Mouse (Mus musculus): ENCODE results near the gene Epb41l2. TPM values are rescaled to one million over a fixed set of nuclear protein-coding genes. Genes with fewer than 3 reads are reported as not detected.

Epb41l2 gene
- total and polyA plus RNA-seq, 2 experiments: 6.8 to 17.4 TPM

- Histone ChIP-seq H3K79me2 (ENCODE audit: control insufficient read depth, insufficient read depth, low read length) (peaks cover 26% of the 10 kb centered on the region; the same call in 1 of the 2 replicates), H3K4me3 (ENCODE audit: insufficient read depth, low read depth, low read length) (no peak overlapping the region), H3K27me3 (ENCODE audit: control insufficient read depth, insufficient read depth, low read length) (no peaks in the 10 kb centered on the region), H3K36me3 (ENCODE audit: control insufficient read depth, insufficient read depth, low read length) (peaks cover 36% of the 10 kb centered on the region), H3K9ac (ENCODE audit: low read depth, low read length) (no peak overlapping the region), H3K4me1 (ENCODE audit: control insufficient read depth, insufficient read depth, low read length) (peaks cover 9% of the 10 kb centered on the region), H3K27ac (replicated peaks; ENCODE audit: insufficient read depth, low read depth, low read length) (no peak overlapping the region)
- 75% methylated on average over 13 of the region's 13 CpGs for WGBS
- DNase-seq (ENCODE audit: extremely low read depth, low read depth, low spot score): no peak
- TF ChIP-seq POLR2A (IDR thresholded peaks at IDR 0.05; ENCODE audit: extremely low read depth, insufficient read depth, low read length): no peak
- TF ChIP-seq CTCF (IDR thresholded peaks at IDR 0.05; ENCODE audit: low read depth, low read length): no peak
Measured at GRCm38 (mm10) chr10:25531335-25531734, 171.7 kb downstream of the Epb41l2 start.

GRCm38 (mm10) chr10:25533105-25533504 is 173.5 kb downstream of the Epb41l2 start:
- Histone ChIP-seq H3K27ac (replicated peaks; ENCODE audit: insufficient read depth, low read depth, low read length) (peak overlapping the region; percentile 40), H3K4me1 (ENCODE audit: control insufficient read depth, insufficient read depth, low read length) (peaks cover 21% of the 10 kb centered on the region), H3K4me3 (ENCODE audit: insufficient read depth, low read depth, low read length) (no peak overlapping the region; the same call in 1 of the 2 replicates), H3K27me3 (ENCODE audit: control insufficient read depth, insufficient read depth, low read length) (no peaks in the 10 kb centered on the region), H3K9ac (ENCODE audit: low read depth, low read length) (0 out of 2 replicates have a peak overlapping the region, but pooled peaks have one; percentile 23), H3K36me3 (ENCODE audit: control insufficient read depth, insufficient read depth, low read length) (peaks cover 21% of the 10 kb centered on the region), H3K79me2 (ENCODE audit: control insufficient read depth, insufficient read depth, low read length) (peaks cover 29% of the 10 kb centered on the region; the same call in 1 of the 2 replicates)
- 17% methylated on average over 2 of the region's 2 CpGs for WGBS
- DNase-seq (ENCODE audit: extremely low read depth, low read depth, low spot score): peak; percentile 60
- TF ChIP-seq POLR2A (IDR thresholded peaks at IDR 0.05; ENCODE audit: extremely low read depth, insufficient read depth, low read length) (no peak), CTCF (IDR thresholded peaks at IDR 0.05; ENCODE audit: low read depth, low read length) (no peak)

GRCm38 (mm10) chr10:25533513-25534246 is 174.1 kb downstream of the Epb41l2 start:
- Histone ChIP-seq H3K79me2 (ENCODE audit: control insufficient read depth, insufficient read depth, low read length) (peaks cover 29% of the 10 kb centered on the region; the same call in 1 of the 2 replicates), H3K36me3 (ENCODE audit: control insufficient read depth, insufficient read depth, low read length) (peaks cover 17% of the 10 kb centered on the region), H3K27ac (replicated peaks; ENCODE audit: insufficient read depth, low read depth, low read length) (peak overlapping the region; percentile 99), H3K27me3 (ENCODE audit: control insufficient read depth, insufficient read depth, low read length) (no peaks in the 10 kb centered on the region), H3K4me3 (ENCODE audit: insufficient read depth, low read depth, low read length) (peak overlapping the region; percentile 61; the same call in 1 of the 2 replicates), H3K4me1 (ENCODE audit: control insufficient read depth, insufficient read depth, low read length) (peaks cover 26% of the 10 kb centered on the region), H3K9ac (ENCODE audit: low read depth, low read length) (peak overlapping the region; percentile 84)
- no peak for TF ChIP-seq CTCF (IDR thresholded peaks at IDR 0.05; ENCODE audit: low read depth, low read length)
- TF ChIP-seq POLR2A (IDR thresholded peaks at IDR 0.05; ENCODE audit: extremely low read depth, insufficient read depth, low read length): no peak
- 19% methylated on average over 9 of the region's 9 CpGs for WGBS
- DNase-seq (ENCODE audit: extremely low read depth, low read depth, low spot score): no peak

- no peaks in the 10 kb centered on the region for H3K27me3 ChIP-seq (ENCODE audit: control insufficient read depth, insufficient read depth, low read length)
- TF ChIP-seq CTCF (IDR thresholded peaks at IDR 0.05; ENCODE audit: low read depth, low read length): no peak
- TF ChIP-seq POLR2A (IDR thresholded peaks at IDR 0.05; ENCODE audit: extremely low read depth, insufficient read depth, low read length): no peak
- WGBS: 17% methylated on average over 5 of the region's 5 CpGs
- DNase-seq (ENCODE audit: extremely low read depth, low read depth, low spot score): peak; percentile 65
- peak overlapping the region; percentile 61 for H3K4me3 ChIP-seq (ENCODE audit: insufficient read depth, low read depth, low read length)
- H3K36me3 ChIP-seq (ENCODE audit: control insufficient read depth, insufficient read depth, low read length): peaks cover 14% of the 10 kb centered on the region
- H3K27ac ChIP-seq (replicated peaks; ENCODE audit: insufficient read depth, low read depth, low read length): peak overlapping the region; percentile 99
- peaks cover 34% of the 10 kb centered on the region for H3K4me1 ChIP-seq (ENCODE audit: control insufficient read depth, insufficient read depth, low read length)
- peak overlapping the region; percentile 84 for H3K9ac ChIP-seq (ENCODE audit: low read depth, low read length)
- H3K79me2 ChIP-seq (ENCODE audit: control insufficient read depth, insufficient read depth, low read length): peaks cover 29% of the 10 kb centered on the region; the same call in 1 of the 2 replicates
Measured at GRCm38 (mm10) chr10:25534467-25534866, 174.9 kb downstream of the Epb41l2 start.

GRCm38 (mm10) chr10:25535891-25536331 is 176.3 kb downstream of the Epb41l2 start, which contains the start of gene Smlr1:
Smlr1 (minus strand) TSS chr10:25536267.
- H3K4me1 ChIP-seq (ENCODE audit: control insufficient read depth, insufficient read depth, low read length): peaks cover 35% of the 10 kb centered on the region
- peaks cover 5% of the 10 kb centered on the region; the same call in 1 of the 2 replicates for H3K36me3 ChIP-seq (ENCODE audit: control insufficient read depth, insufficient read depth, low read length)
- H3K79me2 ChIP-seq (ENCODE audit: control insufficient read depth, insufficient read depth, low read length): peaks cover 29% of the 10 kb centered on the region; the same call in 1 of the 2 replicates
- TF ChIP-seq CTCF (IDR thresholded peaks at IDR 0.05; ENCODE audit: low read depth, low read length) (no peak), POLR2A (IDR thresholded peaks at IDR 0.05; ENCODE audit: extremely low read depth, insufficient read depth, low read length) (peak; percentile 90)
- H3K9ac ChIP-seq (ENCODE audit: low read depth, low read length): peak within 1 kb of the TSS; percentile 84
- H3K27ac ChIP-seq (replicated peaks; ENCODE audit: insufficient read depth, low read depth, low read length): peak within 1 kb of the TSS; percentile 99
- H3K27me3 ChIP-seq (ENCODE audit: control insufficient read depth, insufficient read depth, low read length): no peaks in the 10 kb centered on the region
- 25% methylated on average over 10 of the region's 10 CpGs for WGBS
- peak; percentile 99 for DNase-seq (ENCODE audit: extremely low read depth, low read depth, low spot score)
- H3K4me3 ChIP-seq (ENCODE audit: insufficient read depth, low read depth, low read length): peak within 1 kb of the TSS; percentile 61
